Comparison of ENCODE assay signal across 19 mouse cellular contexts in genomic region chr12:33961013-33961412, GRCm38 (mm10). TPM values are rescaled to one million over a fixed set of nuclear protein-coding genes. Genes with fewer than 3 reads are reported as not detected.
DNase-seq lines count a peak whose midpoint lies in the region; ATAC-seq lines count a peak whose summit lies in the region.
"Had no signal": no experiment of that assay in that cellular context is flagged by ENCODE, and none has a peak within 500 bp of the region (broad histone marks: within the 10 kb centered on the region; RNA-seq: fewer than 3 reads in every experiment).

No protein-coding gene starts in this region.

- H3K27ac ChIP-seq in heart, embryonic 10.5 days: no peak overlapping the region
- H3K27ac ChIP-seq in midbrain, embryonic 14.5 days (replicated peaks; ENCODE audit: low read depth, low read length): no peak overlapping the region
- H3K27ac ChIP-seq in midbrain, embryonic 10.5 days (replicated peaks): no peak overlapping the region
- 0 out of 2 replicates have a peak overlapping the region, but pooled peaks have one; percentile 33 for H3K27ac ChIP-seq in limb, embryonic 11.5 days (replicated peaks; ENCODE audit: low read depth, low read length)
- H3K27ac ChIP-seq: intestine, embryonic 15.5 days; liver, embryonic 14.5 days had no signal

- H3K27me3 ChIP-seq in heart, embryonic 10.5 days (ENCODE audit: insufficient read depth, poor library complexity, severe bottlenecking): peaks cover 92% of the 10 kb centered on the region
- peaks cover 83% of the 10 kb centered on the region for H3K27me3 ChIP-seq in midbrain, embryonic 14.5 days (ENCODE audit: control insufficient read depth, insufficient read depth, low read length)
- H3K27me3 ChIP-seq in midbrain, embryonic 10.5 days (ENCODE audit: low read depth, poor library complexity, severe bottlenecking): peaks cover 100% of the 10 kb centered on the region
- no peaks in the 10 kb centered on the region for H3K27me3 ChIP-seq in limb, embryonic 11.5 days (ENCODE audit: control insufficient read depth, insufficient read depth, low read length)

- H3K9ac ChIP-seq in midbrain, embryonic 14.5 days (replicated peaks; ENCODE audit: low read length): no peak overlapping the region
- peak overlapping the region; percentile 65 for H3K9ac ChIP-seq in limb, embryonic 11.5 days (ENCODE audit: low read length)
- H3K9ac ChIP-seq: intestine, embryonic 15.5 days; liver, embryonic 14.5 days had no signal

- H3K9me3 ChIP-seq in heart, embryonic 10.5 days: no peaks in the 10 kb centered on the region
- H3K9me3 ChIP-seq in midbrain, embryonic 14.5 days (ENCODE audit: control insufficient read depth, low read length): no peaks in the 10 kb centered on the region
- no peaks in the 10 kb centered on the region for H3K9me3 ChIP-seq in midbrain, embryonic 10.5 days (replicated peaks)
- no peaks in the 10 kb centered on the region for H3K9me3 ChIP-seq in limb, embryonic 11.5 days (ENCODE audit: control insufficient read depth, low read length)
- H3K9me3 ChIP-seq: intestine, embryonic 15.5 days had no signal

- peak overlapping the region; percentile 27; the same call in 1 of the 2 replicates for H3K4me3 ChIP-seq in heart, embryonic 10.5 days
- no peak overlapping the region for H3K4me3 ChIP-seq in midbrain, embryonic 14.5 days (replicated peaks; ENCODE audit: low read depth, low read length)
- H3K4me3 ChIP-seq in midbrain, embryonic 10.5 days: no peak overlapping the region
- H3K4me3 ChIP-seq in limb, embryonic 11.5 days (ENCODE audit: low read depth, low read length): peak overlapping the region; percentile 37
- H3K4me3 ChIP-seq: intestine, embryonic 15.5 days; megakaryocyte, embryonic 14.5 days had no signal

- no peaks in the 10 kb centered on the region for H3K36me3 ChIP-seq in heart, embryonic 10.5 days
- H3K36me3 ChIP-seq in midbrain, embryonic 14.5 days (ENCODE audit: control insufficient read depth, insufficient read depth, low read length): no peaks in the 10 kb centered on the region
- no peaks in the 10 kb centered on the region for H3K36me3 ChIP-seq in midbrain, embryonic 10.5 days
- H3K36me3 ChIP-seq in limb, embryonic 11.5 days (ENCODE audit: control insufficient read depth, insufficient read depth, low read length): no peaks in the 10 kb centered on the region
- H3K36me3 ChIP-seq: intestine, embryonic 15.5 days had no signal

- DNase-seq in heart, embryonic 10.5 days (ENCODE audit: low spot score): no peak
- DNase-seq in heart, adult 11 months: no peak
- DNase-seq in midbrain, embryonic 14.5 days: peak; percentile 25
- no peak for DNase-seq in midbrain, embryonic 10.5 days (ENCODE audit: low spot score)
- DNase-seq in limb, embryonic 11.5 days (ENCODE audit: low spot score): no peak
- DNase-seq in right cerebral cortex, postnatal 4 days: no peak
- no peak for DNase-seq in B cell, adult 2 months
- DNase-seq: cerebellum, adult 11 months; gastrocnemius, postnatal 36 days; heart, postnatal 14 days; layer of hippocampus, adult 9-11 months; lung, postnatal 10 days; thymus, postnatal 25 days had no signal

- peaks cover 21% of the 10 kb centered on the region for H3K4me1 ChIP-seq in heart, embryonic 10.5 days
- 0 out of 2 replicates have a peak, but pooled peaks cover 4% of the 10 kb centered on the region for H3K4me1 ChIP-seq in midbrain, embryonic 14.5 days (ENCODE audit: control insufficient read depth, insufficient read depth, low read length)
- H3K4me1 ChIP-seq in midbrain, embryonic 10.5 days: peaks cover 41% of the 10 kb centered on the region
- H3K4me1 ChIP-seq in limb, embryonic 11.5 days (ENCODE audit: control insufficient read depth, insufficient read depth, low read length): peaks cover 23% of the 10 kb centered on the region

- 42% methylated on average over 5 of the region's 5 CpGs for WGBS in heart, embryonic 10.5 days
- 9% methylated on average over 5 of the region's 5 CpGs for WGBS in midbrain, embryonic 14.5 days
- 13% methylated on average over 5 of the region's 5 CpGs for WGBS in midbrain, embryonic 10.5 days
- 11% methylated on average over 5 of the region's 5 CpGs for WGBS in limb, embryonic 11.5 days

- no peak for ATAC-seq in midbrain, embryonic 14.5 days (ENCODE audit: low FRiP score, low TSS enrichment)
- no peak for ATAC-seq in limb, embryonic 11.5 days (ENCODE audit: insufficient number of reproducible peaks, low FRiP score, low TSS enrichment, low read depth)
- ATAC-seq: intestine, embryonic 15.5 days had no signal

- H3K4me2 ChIP-seq in midbrain, embryonic 14.5 days (ENCODE audit: low read length): no peak overlapping the region
- peak overlapping the region; percentile 60 for H3K4me2 ChIP-seq in limb, embryonic 11.5 days (ENCODE audit: low read depth, severe bottlenecking)
- H3K4me2 ChIP-seq: intestine, embryonic 15.5 days had no signal

RNA-seq across cellular contexts. Expression of gene Twist1, which starts 3.5 kb away (rescaled TPM):
- polyA plus RNA-seq in heart, embryonic 10.5 days (2016; fragmentation: Nextera tagmentation; extraction: Ambion mirVana): 7.5 and 17.4 TPM in 2 replicates
- 1.2 and 2.1 TPM in 2 replicates for polyA plus RNA-seq in midbrain, embryonic 14.5 days (2014; fragmentation: Nextera tagmentation; extraction: Ambion mirVana)
- 7.6 and 8.5 TPM in 2 replicates for polyA plus RNA-seq in midbrain, embryonic 10.5 days (2016; fragmentation: Nextera tagmentation; extraction: Ambion mirVana)
- 55.5 and 59.2 TPM in 2 replicates for polyA plus RNA-seq in limb, embryonic 11.5 days (2014; fragmentation: Nextera tagmentation; extraction: Ambion mirVana)

RNA-seq across cellular contexts. Expression of gene Ferd3l, which starts 32.8 kb away (rescaled TPM):
- not detected in 2 replicates for polyA plus RNA-seq in heart, embryonic 10.5 days (2016; fragmentation: Nextera tagmentation; extraction: Ambion mirVana)
- 0.41 and 1.7 TPM in 2 replicates for polyA plus RNA-seq in midbrain, embryonic 14.5 days (2014; fragmentation: Nextera tagmentation; extraction: Ambion mirVana)
- polyA plus RNA-seq in midbrain, embryonic 10.5 days (2016; fragmentation: Nextera tagmentation; extraction: Ambion mirVana): 4.3 and 5.5 TPM in 2 replicates
- polyA plus RNA-seq in limb, embryonic 11.5 days (2014; fragmentation: Nextera tagmentation; extraction: Ambion mirVana): not detected in 2 replicates
- polyA plus RNA-seq: C2C12; frontal cortex, adult 2 months; intestine, embryonic 15.5 days; kidney, embryonic 16.5 days; liver, embryonic 14.5 days had no signal

Comparison
In these comparisons a context has a peak if more than half of its experiments do, and no peak if none do; other contexts are left out.
1. H3K4me3 ChIP-seq: peak in heart, embryonic 10.5 days (single experiment) and limb, embryonic 11.5 days (single experiment); none in midbrain, embryonic 14.5 days (single experiment) and midbrain, embryonic 10.5 days (single experiment).